Mouse (Mus musculus) spleen, postnatal 10 days (tissue): ENCODE data around the gene Cdc26.

Source experiments
- DNase-seq, 2 experiments: peaks; one replicate each; pipeline ENCODE4 v3.0.0; 2021 to 2022; ENCODE audit warnings: low spot score in 2 of 2

The Cdc26 gene

GRCm38 (mm10) chr4:62361571-62361970 lies 46.9 kb downstream of the Cdc26 start:
- DNase-seq, result no peak

GRCm38 (mm10) chr4:62360805-62361455 lies 47.5 kb downstream of the Cdc26 start:
- DNase-seq, result peak; percentile 19 to 23

GRCm38 (mm10) chr4:62360088-62360804 lies 48.2 kb downstream of the Cdc26 start, which contains the start of the genes Fkbp15 and Slc31a1:
Gene Fkbp15 (minus strand): TSS chr4:62360548.
Gene Slc31a1 (plus strand): TSS chr4:62360727.
- DNase-seq, result peak; percentile 91 to 97

- DNase-seq, result no peak
These were observed 49.1 kb downstream of the Cdc26 start for GRCm38 (mm10) chr4:62359256-62359775.

- no peak for DNase-seq
These were observed 50.8 kb downstream of the Cdc26 start for GRCm38 (mm10) chr4:62357631-62358148.

- DNase-seq, result no peak
These were observed 59.1 kb downstream of the Cdc26 start for GRCm38 (mm10) chr4:62349371-62349770.

- no peak for DNase-seq
These were observed 60.1 kb downstream of the Cdc26 start for GRCm38 (mm10) chr4:62348329-62348705.

- no peak for DNase-seq
These were observed 60.7 kb downstream of the Cdc26 start for GRCm38 (mm10) chr4:62347605-62348328.

- DNase-seq, result no peak
These were observed 62.6 kb downstream of the Cdc26 start for GRCm38 (mm10) chr4:62345827-62346226.

- DNase-seq, result no peak
These were observed 64.4 kb downstream of the Cdc26 start for GRCm38 (mm10) chr4:62344000-62344399.

- DNase-seq, result no peak
These were observed 69.9 kb downstream of the Cdc26 start for GRCm38 (mm10) chr4:62338536-62338935.
